Mouse (Mus musculus) C2C12 (cell line): ENCODE data around the gene Efna2.

Experiments
- CEBPB ChIP-seq: IDR thresholded peaks from one replicate; pipeline ENCODE4 v1.6.1; 2011; ENCODE audit warnings: low read depth, mild to moderate bottlenecking, control low read depth, moderate library complexity
- CTCF ChIP-seq: IDR thresholded peaks from one replicate; pipeline ENCODE4 v1.5.1; 2011; ENCODE audit not compliant: control insufficient read depth, insufficient read depth, insufficient read length
- MAX ChIP-seq: IDR thresholded peaks from one replicate; pipeline ENCODE4 v1.6.1; 2011; ENCODE audit warnings: mild to moderate bottlenecking, control low read depth

- TF ChIP-seq MAX (no peak), CTCF (no peak), CEBPB (no peak)
These were observed 10.2 kb upstream of the Efna2 start for GRCm38 (mm10) chr10:80169070-80169469.
